Mouse (Mus musculus) CH12.LX (cell line): Measurements from ENCODE around the gene Rgs12. TPM values are rescaled to one million over a fixed set of nuclear protein-coding genes. Genes with fewer than 3 reads are reported as not detected.

ENCODE experiments used
- DNase-seq: peaks from one replicate; pipeline ENCODE4 v3.0.0-alpha.2; 2013; ENCODE audit errors: extremely low read depth
- H3K27ac ChIP-seq: 2 replicates; pipeline ENCODE4 v1.5.1; 2012; ENCODE audit warnings: low read depth, mild to moderate bottlenecking, control low read depth, moderate library complexity; ENCODE audit not compliant: insufficient read depth
- H3K27me3 ChIP-seq: replicated peaks from 2 replicates; pipeline ENCODE3; 2012; ENCODE audit warnings: inconsistent platforms
- H3K36me3 ChIP-seq, 2 experiments: replicated peaks in 1 of 2; 2 replicates each; pipeline versions ENCODE3 to v1.6.1; 2012; ENCODE audit warnings: inconsistent platforms in 1 of 2, low read length in 1 of 2, mild to moderate bottlenecking in 1 of 2, mixed read lengths in 1 of 2, moderate library complexity in 1 of 2; ENCODE audit not compliant: control insufficient read depth in 1 of 2, insufficient read depth in 1 of 2
- H3K4me1 ChIP-seq, 2 experiments: 2 replicates each; pipeline ENCODE4 v1.6.1; 2012; ENCODE audit warnings: inconsistent platforms in 1 of 2, moderate library complexity in 1 of 2; ENCODE audit not compliant: insufficient read depth in 2 of 2, control insufficient read depth in 1 of 2
- H3K4me2 ChIP-seq: 2 replicates; pipeline ENCODE4 v1.6.1; 2012; ENCODE audit warnings: low read depth, mild to moderate bottlenecking, control low read depth; ENCODE audit not compliant: poor library complexity, insufficient read depth, severe bottlenecking
- H3K4me3 ChIP-seq, 3 experiments: fragments of 150-350 bp in 1 of 3; sonication (generic) in 1 of 3; replicated peaks in 1 of 3; 2 replicates each; pipeline versions ENCODE3 to v1.5.1; 2011 to 2012; ENCODE audit warnings: low read depth in 2 of 3, low read length in 2 of 3, mild to moderate bottlenecking in 2 of 3, moderate library complexity in 2 of 3, control low read depth in 1 of 3, improper control_type of control experiment in 1 of 3, inconsistent platforms in 1 of 3, mixed read lengths in 1 of 3; ENCODE audit not compliant: poor library complexity in 1 of 3
- H3K79me2 ChIP-seq: replicated peaks from 2 replicates; pipeline ENCODE4 v1.6.1; 2012; ENCODE audit warnings: mild to moderate bottlenecking, moderate library complexity; ENCODE audit not compliant: control insufficient read depth, poor library complexity, insufficient read depth, severe bottlenecking; ENCODE audit errors: extremely low read depth
- H3K9ac ChIP-seq: 2 replicates; pipeline ENCODE4 v1.6.1; 2012; ENCODE audit warnings: low read depth, mild to moderate bottlenecking, control low read depth, moderate library complexity; ENCODE audit not compliant: insufficient read depth
- H3K9me3 ChIP-seq: replicated peaks from 2 replicates; pipeline ENCODE3; 2012; ENCODE audit warnings: low read length, inconsistent platforms, mixed read lengths
- CHD1 ChIP-seq: IDR thresholded peaks from 2 replicates; pipeline ENCODE4 v1.6.1; 2012; ENCODE audit warnings: low read depth, low read length, improper control_type of control experiment, inconsistent platforms
- CHD2 ChIP-seq: IDR thresholded peaks from 2 replicates; pipeline ENCODE4 v1.6.1; 2011; ENCODE audit warnings: low read length, improper control_type of control experiment
- CTCF ChIP-seq, 2 experiments: IDR thresholded peaks in 1 of 2; conservative IDR thresholded peaks in 1 of 2; 2 replicates each; pipeline ENCODE4 v1.5.1; 2011 to 2012; ENCODE audit warnings: low read depth in 2 of 2, low read length in 2 of 2, improper control_type of control experiment in 1 of 2, inconsistent platforms in 1 of 2, mild to moderate bottlenecking in 1 of 2, moderate library complexity in 1 of 2
- EP300 ChIP-seq: IDR thresholded peaks from 2 replicates; pipeline ENCODE4 v1.6.1; 2011; ENCODE audit warnings: low read length, improper control_type of control experiment
- ETS1 ChIP-seq: conservative IDR thresholded peaks from 2 replicates; pipeline ENCODE4 v1.6.1; 2012; ENCODE audit warnings: low read depth, mild to moderate bottlenecking, inconsistent platforms, low read length, improper control_type of control experiment, moderate library complexity
- HCFC1 ChIP-seq: IDR thresholded peaks from 2 replicates; pipeline ENCODE4 v1.6.1; 2012; ENCODE audit warnings: low read depth, mild to moderate bottlenecking, inconsistent platforms, low read length, improper control_type of control experiment
- JUND ChIP-seq: conservative IDR thresholded peaks from 2 replicates; pipeline ENCODE4 v1.6.1; 2011; ENCODE audit warnings: low read depth, low read length, improper control_type of control experiment
- MAX ChIP-seq: IDR thresholded peaks from 2 replicates; pipeline ENCODE4 v1.6.1; 2011; ENCODE audit warnings: low read length, improper control_type of control experiment
- MEF2A ChIP-seq: IDR thresholded peaks from 2 replicates; pipeline ENCODE4 v1.6.1; 2014; ENCODE audit warnings: low read depth, mild to moderate bottlenecking, inconsistent platforms, low read length, improper control_type of control experiment, borderline replicate concordance
- NELFE ChIP-seq: IDR thresholded peaks from 2 replicates; pipeline ENCODE4 v1.6.1; 2011; ENCODE audit warnings: low read depth, low read length, improper control_type of control experiment
- RAD21 ChIP-seq: IDR thresholded peaks from 2 replicates; pipeline ENCODE4 v1.6.1; 2011; ENCODE audit warnings: low read depth, mild to moderate bottlenecking, low read length, improper control_type of control experiment, moderate library complexity
- SIN3A ChIP-seq: IDR thresholded peaks from 2 replicates; pipeline ENCODE4 v1.6.1; 2012; ENCODE audit warnings: low read length, improper control_type of control experiment, inconsistent platforms
- SMC3 ChIP-seq: IDR thresholded peaks from 2 replicates; pipeline ENCODE4 v1.6.1; 2011; ENCODE audit warnings: low read depth, low read length, improper control_type of control experiment
- USF1 ChIP-seq: IDR thresholded peaks from 2 replicates; pipeline ENCODE4 v1.6.1; 2014; ENCODE audit warnings: low read depth, mild to moderate bottlenecking, inconsistent platforms, low read length, improper control_type of control experiment
- USF2 ChIP-seq: conservative IDR thresholded peaks from 2 replicates; pipeline ENCODE4 v1.6.1; 2011; ENCODE audit warnings: low read depth, low read length, improper control_type of control experiment
- dilution Hi-C: fragments of 300-500 bp; cut with MboI; formaldehyde crosslinking; loops from 2 replicates; pipeline ENCODE4 v1.14.3; 2020; ENCODE audit warnings: low sequenced_read_pairs; ENCODE audit not compliant: extremely low pct_unique_long_range_greater_than_20kb, extremely low pct_ligation_motif_present
- in situ Hi-C: fragments of 300-500 bp; cut with MboI; formaldehyde crosslinking; loops from 3 replicates; pipeline ENCODE4 v1.14.3; 2019; ENCODE audit warnings: low sequenced_read_pairs, low pct_ligation_motif_present, low pct_unique_long_range_greater_than_20kb, mixed read lengths
- polyA plus RNA-seq: library from polyadenylated mRNA; unstranded; fragments of >175 nt; gene quantifications from 2 replicates; pipeline ENCODE4 v1.2.1, GENCODE M21; 2012; ENCODE audit warnings: low read depth; ENCODE audit not compliant: insufficient read length
- total RNA-seq, 2 experiments: library from RNA; depleted of rRNA; stranded (reverse); fragments of 300-350 nt in 1 of 2; fragments of >200 nt in 1 of 2; gene quantifications; 2 replicates each; pipeline ENCODE4 v1.2.3; 2012 to 2014

Gene Rgs12
- total and polyA plus RNA-seq, 3 experiments: 6.8 to 9.8 (median 8.1) TPM

DNA sequence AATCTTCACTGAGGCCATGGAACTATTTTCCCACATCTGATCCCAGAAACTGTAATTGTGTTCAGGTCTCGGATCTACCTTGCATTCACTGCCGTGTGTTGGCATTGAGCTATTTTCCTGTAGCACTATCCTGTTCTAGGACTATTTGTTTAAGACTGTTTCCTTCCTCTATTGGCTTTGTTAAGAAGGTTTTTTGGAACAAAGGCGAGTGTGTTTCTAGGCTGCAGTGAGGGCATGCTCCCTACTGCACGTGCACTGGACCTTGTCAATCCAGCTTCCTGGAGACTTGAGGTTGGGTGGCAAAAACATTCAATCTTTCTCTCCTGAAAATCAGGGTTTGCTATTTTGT is 16.8 kb upstream of the Rgs12 start:
- no peaks in the 10 kb centered on the region for H3K79me2 ChIP-seq
- dilution Hi-C loops (no loop called here), in situ Hi-C loops (no loop called here)
- H3K4me3 ChIP-seq: no peak overlapping the region
- peaks cover 12% of the 10 kb centered on the region for H3K27me3 ChIP-seq
- H3K4me1 ChIP-seq: 0 out of 4 replicates have a peak, but pooled peaks cover 0 to under 1% of the 10 kb centered on the region in 2 experiments
- H3K9ac ChIP-seq: no peak overlapping the region
- no peaks in the 10 kb centered on the region for H3K36me3 ChIP-seq
- H3K9me3 ChIP-seq: peaks cover 2% of the 10 kb centered on the region
- TF ChIP-seq HCFC1: no peak
- TF ChIP-seq MAX: no peak
- no peak for TF ChIP-seq RAD21
- DNase-seq: no peak
- H3K27ac ChIP-seq: no peak overlapping the region
- H3K4me2 ChIP-seq: no peak overlapping the region

DNA sequence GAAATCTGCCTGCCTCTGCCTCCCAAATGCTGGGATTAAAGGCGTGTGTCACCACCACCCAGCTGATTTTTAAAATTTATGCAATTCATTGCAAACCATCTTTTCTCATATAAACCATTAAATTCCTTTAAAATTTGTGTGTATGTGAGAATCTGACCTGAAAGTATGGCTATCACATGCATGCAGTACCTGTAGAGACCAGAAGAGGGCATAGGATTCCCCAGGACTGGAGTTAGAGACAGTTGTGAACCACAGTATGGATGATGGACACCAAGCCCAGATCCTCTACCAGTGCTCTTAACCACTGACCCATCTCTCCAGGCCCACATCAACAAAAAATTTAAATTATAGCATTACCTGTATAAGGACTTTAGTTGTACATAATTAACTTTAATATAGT is 15.8 kb upstream of the Rgs12 start:
- Histone ChIP-seq H3K36me3 (no peaks in the 10 kb centered on the region), H3K9me3 (peaks cover 2% of the 10 kb centered on the region), H3K4me2 (no peak overlapping the region), H3K4me3 (no peak overlapping the region), H3K27me3 (peaks cover 22% of the 10 kb centered on the region), H3K27ac (no peak overlapping the region), H3K9ac (no peak overlapping the region), H3K79me2 (no peaks in the 10 kb centered on the region), H3K4me1 (no peaks in the 10 kb centered on the region)
- in situ Hi-C loops: no loop called here
- TF ChIP-seq SMC3 (peak; percentile 36), CTCF (conservative IDR thresholded peaks at IDR 0.05 in 1 of 2, IDR thresholded peaks at IDR 0.05 in 1 of 2; ENCODE audit: low read depth in 2 of 2, low read length in 2 of 2) (peak; percentile 44 to 48; a peak in 3 of 4 replicates), SIN3A (no peak), ETS1 (no peak), RAD21 (peak; percentile 11; the same call in 1 of the 2 replicates), NELFE (no peak), USF1 (no peak), USF2 (no peak), CHD2 (no peak), MAX (no peak), JUND (no peak), EP300 (no peak), CHD1 (no peak), MEF2A (no peak)
- dilution Hi-C loops: no loop called here
- DNase-seq: no peak
